Mouse (Mus musculus) heart, adult 18-20 months (tissue): Measurements from ENCODE around the gene Rft1. TPM values are rescaled to one million over a fixed set of nuclear protein-coding genes. Genes with fewer than 3 reads are reported as not detected.
A peak's percentile ranks its signal among the peaks of the same experiment; 100 is the strongest.
"Not testable (repeated sequence)": the region's sequence is repeated elsewhere in the genome, so short reads cannot be mapped to it uniquely, and the experiment has no call there.

ENCODE experiments used
- DNase-seq, 2 experiments: peaks; one replicate each; pipeline ENCODE4 v3.0.0; 2021 to 2022; ENCODE audit warnings: mixed read lengths in 1 of 2
- total RNA-seq, 2 experiments: library from RNA; stranded (reverse); gene quantifications; 2 replicates each; pipeline ENCODE4 v1.2.3; 2021

The Rft1 gene
- total RNA-seq, 2 experiments from 2014 or later = 7.7 to 7.9 TPM

GRCm38 (mm10) chr14:30671986-30672312 is 17.8 kb downstream of the Rft1 start:
- peak; percentile 85 to 96 for DNase-seq

- DNase-seq = no peak
Measured at GRCm38 (mm10) chr14:30674947-30675346, 20.8 kb downstream of the Rft1 start.

GRCm38 (mm10) chr14:30682131-30682530 is 28.0 kb downstream of the Rft1 start:
- no peak for DNase-seq

GRCm38 (mm10) chr14:30690685-30691084 is 36.5 kb downstream of the Rft1 start:
- DNase-seq = no peak

- no peak for DNase-seq
Measured at GRCm38 (mm10) chr14:30692439-30692838, 38.3 kb downstream of the Rft1 start.

- peak; percentile 24 to 56 for DNase-seq
Measured at GRCm38 (mm10) chr14:30694786-30695185, 40.6 kb downstream of the Rft1 start.

GRCm38 (mm10) chr14:30695609-30696008 is 41.4 kb downstream of the Rft1 start:
- peak; percentile 81 to 84 for DNase-seq

GRCm38 (mm10) chr14:30697407-30698052 is 43.4 kb downstream of the Rft1 start:
- DNase-seq = no peak

- DNase-seq = peak in 1 of 2 experiments; percentile 55
Measured at GRCm38 (mm10) chr14:30699656-30700055, 45.5 kb downstream of the Rft1 start.

- DNase-seq = no peak
Measured at GRCm38 (mm10) chr14:30702512-30702911, 48.4 kb downstream of the Rft1 start.

- DNase-seq = no peak
Measured at GRCm38 (mm10) chr14:30703079-30703478, 48.9 kb downstream of the Rft1 start.

- no peak for DNase-seq
Measured at GRCm38 (mm10) chr14:30704098-30704855, 50.1 kb downstream of the Rft1 start.

- DNase-seq = no peak
Measured at GRCm38 (mm10) chr14:30711892-30712291, 57.7 kb downstream of the Rft1 start.

GRCm38 (mm10) chr14:30713769-30714168 is 59.6 kb downstream of the Rft1 start:
- no peak for DNase-seq

- no peak for DNase-seq
Measured at GRCm38 (mm10) chr14:30714799-30715617, 60.8 kb downstream of the Rft1 start, which contains the start of gene Sfmbt1. TSS of gene Sfmbt1 (plus strand) at chr14:30714849.

GRCm38 (mm10) chr14:30715618-30716050 is 61.5 kb downstream of the Rft1 start:
- DNase-seq = peak; percentile 80 to 88

GRCm38 (mm10) chr14:30716051-30716952 is 62.1 kb downstream of the Rft1 start:
- DNase-seq = peak; percentile 68 to 71

- DNase-seq = no peak
Measured at GRCm38 (mm10) chr14:30716953-30717285, 62.8 kb downstream of the Rft1 start.

- DNase-seq = not testable (repeated sequence)
Measured at GRCm38 (mm10) chr14:30718696-30719095, 64.5 kb downstream of the Rft1 start.

- DNase-seq = no peak
Measured at GRCm38 (mm10) chr14:30719514-30719913, 65.4 kb downstream of the Rft1 start.

- no peak for DNase-seq
Measured at GRCm38 (mm10) chr14:30721850-30722249, 67.7 kb downstream of the Rft1 start.

GRCm38 (mm10) chr14:30722406-30722805 is 68.2 kb downstream of the Rft1 start:
- DNase-seq = no peak
